Mouse (Mus musculus) midbrain, postnatal 0 days (tissue): ENCODE results near the gene Vwc2. TPM values are rescaled to one million over a fixed set of nuclear protein-coding genes. Genes with fewer than 3 reads are reported as not detected.
A peak's percentile ranks its signal among the peaks of the same experiment; 100 is the strongest.

ENCODE experiments used
- ATAC-seq: fragments of 200-750 bp; cut with Nextera tagmentation; 2 replicates; pipeline ENCODE4 v1.8.0; 2017; ENCODE audit warnings: moderate number of reproducible peaks, mild to moderate bottlenecking, moderate TSS enrichment, moderate library complexity; ENCODE audit not compliant: low FRiP score
- DNase-seq: peaks from one replicate; pipeline ENCODE4 v3.0.0-alpha.2; 2015; ENCODE audit warnings: low spot score
- H3K27ac ChIP-seq: fragments of 300-500 bp; sonication (generic); 2 replicates; pipeline ENCODE4 v1.5.1; 2014; ENCODE audit warnings: low read depth, mild to moderate bottlenecking, low read length, mixed read lengths
- H3K27me3 ChIP-seq: fragments of 300-500 bp; sonication (generic); 2 replicates; pipeline ENCODE4 v1.6.1; 2014; ENCODE audit warnings: low read length, control low read depth, mixed read lengths; ENCODE audit not compliant: insufficient read depth
- H3K36me3 ChIP-seq: fragments of 300-500 bp; sonication (generic); 2 replicates; pipeline ENCODE4 v1.6.1; 2014; ENCODE audit warnings: low read length, control low read depth, mixed read lengths; ENCODE audit not compliant: insufficient read depth
- H3K4me1 ChIP-seq: fragments of 300-500 bp; sonication (generic); 2 replicates; pipeline ENCODE4 v1.6.1; 2014; ENCODE audit warnings: mild to moderate bottlenecking, control low read depth, antibody characterized with exemption, low read length, mixed read lengths; ENCODE audit not compliant: insufficient read depth
- H3K4me2 ChIP-seq: fragments of 300-500 bp; sonication (generic); 2 replicates; pipeline ENCODE4 v1.6.1; 2014; ENCODE audit warnings: low read depth, mild to moderate bottlenecking, low read length, mixed read lengths; ENCODE audit not compliant: poor library complexity, severe bottlenecking
- H3K4me3 ChIP-seq: fragments of 300-500 bp; sonication (generic); 2 replicates; pipeline ENCODE4 v1.5.1; 2014; ENCODE audit warnings: low read depth, mild to moderate bottlenecking, low read length, moderate library complexity
- H3K9ac ChIP-seq: fragments of 300-500 bp; sonication (generic); replicated peaks from 2 replicates; pipeline ENCODE4 v1.6.1; 2014; ENCODE audit warnings: mild to moderate bottlenecking, low read length, moderate library complexity, mixed read lengths; ENCODE audit not compliant: poor library complexity, severe bottlenecking
- H3K9me3 ChIP-seq: fragments of 300-500 bp; sonication (generic); 2 replicates; pipeline ENCODE4 v1.6.1; 2016; ENCODE audit warnings: low read length, control low read depth
- CTCF ChIP-seq: IDR thresholded peaks from 2 replicates; pipeline ENCODE4 v1.5.1; 2016; ENCODE audit warnings: antibody characterized with exemption, mild to moderate bottlenecking
- WGBS: fragments of 180-500 bp; shearing (Covaris S2); extraction: QIAGEN DNeasy Blood & Tissue Kit; methylation state at CpG from one replicate; pipeline ENCODE4 v1.1.7; 2014; 5-methylcytosine and 5-hydroxymethylcytosine counted together
- polyA plus RNA-seq: library from polyadenylated mRNA; unstranded; fragments of >200 nt; fragmentation: Nextera tagmentation; extraction: Ambion mirVana; gene quantifications from 2 replicates; pipeline ENCODE4 v1.2.1, GENCODE M21; 2015
- total RNA-seq: library from RNA; depleted of rRNA; stranded (reverse); fragments of >200 nt; gene quantifications from 2 replicates; pipeline ENCODE4 v1.2.3, GENCODE M21; 2014

The Vwc2 gene
- total and polyA plus RNA-seq, 2 experiments from 2014 or later: 10.7 to 24.5 TPM

DNA sequence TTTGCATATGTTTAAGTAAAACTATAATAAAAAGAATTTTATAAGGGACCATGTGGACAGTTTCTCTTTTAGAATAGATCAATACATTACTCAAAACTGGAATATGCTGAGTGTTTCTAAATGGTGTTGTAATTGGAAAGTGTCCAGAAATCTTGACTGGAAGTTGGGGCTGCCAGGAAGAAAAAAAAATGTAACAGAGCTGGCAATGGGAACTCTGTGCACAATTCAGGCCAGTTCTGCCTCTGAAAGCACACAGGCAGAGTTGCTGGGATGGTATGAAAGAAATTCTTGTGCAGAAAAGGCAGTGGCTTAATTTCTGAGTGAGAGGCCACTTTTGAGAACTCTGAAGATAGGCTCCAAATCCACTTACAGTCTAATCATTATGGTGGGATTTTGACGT lies 11.4 kb upstream of the Vwc2 start:
- ATAC-seq (no peak), DNase-seq (peak; percentile 54)
- Histone ChIP-seq H3K27ac (no peak overlapping the region), H3K4me3 (no peak overlapping the region), H3K4me1 (no peaks in the 10 kb centered on the region), H3K9ac (no peak overlapping the region), H3K36me3 (no peaks in the 10 kb centered on the region), H3K4me2 (no peak overlapping the region), H3K27me3 (no peaks in the 10 kb centered on the region), H3K9me3 (no peaks in the 10 kb centered on the region)
- 39% methylated on average over 1 of the region's 1 CpGs for WGBS
- TF ChIP-seq CTCF: no peak

DNA sequence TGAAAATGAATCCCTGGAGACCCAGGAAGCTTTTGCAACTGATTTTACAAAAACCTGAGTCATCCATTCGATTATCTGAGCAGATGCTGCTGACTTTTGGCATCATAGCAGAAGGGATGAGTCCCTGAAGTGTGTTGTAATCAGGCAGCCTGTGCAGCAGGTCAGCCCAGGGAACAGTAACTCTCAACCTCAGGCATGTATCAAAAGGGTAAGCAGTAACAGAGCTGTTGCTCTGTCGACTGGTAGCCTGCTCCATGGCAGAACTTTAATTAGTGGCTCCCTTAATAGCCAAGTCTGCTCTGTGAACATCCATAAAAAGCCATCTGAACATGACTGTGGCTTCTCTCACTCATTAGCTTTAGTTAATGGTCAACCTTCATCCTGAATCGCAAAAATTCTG lies 5.1 kb upstream of the Vwc2 start:
- no peak overlapping the region for H3K4me3 ChIP-seq
- no peaks in the 10 kb centered on the region for H3K9me3 ChIP-seq
- DNase-seq (peak; percentile 14), ATAC-seq (no peak)
- WGBS: 68% methylated on average over 3 of the region's 3 CpGs
- H3K9ac ChIP-seq: no peak overlapping the region
- no peak for TF ChIP-seq CTCF
- no peaks in the 10 kb centered on the region for H3K36me3 ChIP-seq
- no peak overlapping the region for H3K4me2 ChIP-seq
- no peak overlapping the region for H3K27ac ChIP-seq
- no peaks in the 10 kb centered on the region for H3K27me3 ChIP-seq
- no peaks in the 10 kb centered on the region for H3K4me1 ChIP-seq

DNA sequence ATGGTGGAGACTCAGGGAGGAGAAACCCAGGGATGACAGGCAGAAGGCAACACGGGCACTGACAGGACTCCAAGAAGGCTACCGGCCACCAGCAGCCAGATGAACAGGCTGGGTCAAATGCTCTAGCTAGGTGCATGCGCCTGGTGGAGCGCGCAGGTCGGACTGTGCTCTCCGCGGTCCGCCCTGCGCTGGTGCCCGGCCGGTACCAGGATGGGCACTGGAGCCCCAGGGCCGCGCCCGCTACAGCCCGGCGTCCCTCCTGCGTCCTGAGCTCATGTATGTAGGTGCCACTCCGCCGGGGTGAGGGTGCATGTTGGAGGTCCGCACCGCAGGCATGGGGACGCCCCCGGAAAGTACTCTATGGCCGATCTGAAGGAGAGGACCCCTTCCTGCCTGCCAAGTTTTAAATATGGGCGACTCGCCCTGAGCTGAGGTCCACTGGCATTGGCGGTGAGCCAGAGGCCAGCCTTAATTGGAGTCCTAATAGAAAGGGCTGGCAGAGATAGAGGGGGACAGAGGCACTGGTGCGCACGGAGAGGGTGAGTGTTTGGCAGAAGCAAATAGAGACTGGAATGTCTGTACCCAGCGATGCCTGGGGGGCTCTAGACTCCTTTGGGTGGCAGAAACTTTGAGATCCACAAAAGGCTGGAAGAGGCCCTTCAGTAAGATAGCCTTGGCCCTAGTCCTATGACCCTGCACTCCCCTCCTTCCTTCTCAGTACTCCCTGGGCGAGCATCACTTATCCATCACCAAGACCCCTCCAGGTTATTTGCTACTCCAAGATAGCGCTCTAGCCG lies 409 bp downstream of the Vwc2 start:
- no peak for DNase-seq
- H3K36me3 ChIP-seq: no peaks in the 10 kb centered on the region
- WGBS: under 1% methylated on average over 34 of the region's 34 CpGs
- H3K4me3 ChIP-seq: peak overlapping the region; percentile 70
- H3K27me3 ChIP-seq: no peaks in the 10 kb centered on the region
- peak; percentile 18 for ATAC-seq
- peak overlapping the region; percentile 99 for H3K4me2 ChIP-seq
- H3K4me1 ChIP-seq: peaks cover 5% of the 10 kb centered on the region; the same call in 1 of the 2 replicates
- no peaks in the 10 kb centered on the region for H3K9me3 ChIP-seq
- TF ChIP-seq CTCF: no peak
- peak overlapping the region; percentile 62 for H3K27ac ChIP-seq
- peak overlapping the region; percentile 51 for H3K9ac ChIP-seq

DNA sequence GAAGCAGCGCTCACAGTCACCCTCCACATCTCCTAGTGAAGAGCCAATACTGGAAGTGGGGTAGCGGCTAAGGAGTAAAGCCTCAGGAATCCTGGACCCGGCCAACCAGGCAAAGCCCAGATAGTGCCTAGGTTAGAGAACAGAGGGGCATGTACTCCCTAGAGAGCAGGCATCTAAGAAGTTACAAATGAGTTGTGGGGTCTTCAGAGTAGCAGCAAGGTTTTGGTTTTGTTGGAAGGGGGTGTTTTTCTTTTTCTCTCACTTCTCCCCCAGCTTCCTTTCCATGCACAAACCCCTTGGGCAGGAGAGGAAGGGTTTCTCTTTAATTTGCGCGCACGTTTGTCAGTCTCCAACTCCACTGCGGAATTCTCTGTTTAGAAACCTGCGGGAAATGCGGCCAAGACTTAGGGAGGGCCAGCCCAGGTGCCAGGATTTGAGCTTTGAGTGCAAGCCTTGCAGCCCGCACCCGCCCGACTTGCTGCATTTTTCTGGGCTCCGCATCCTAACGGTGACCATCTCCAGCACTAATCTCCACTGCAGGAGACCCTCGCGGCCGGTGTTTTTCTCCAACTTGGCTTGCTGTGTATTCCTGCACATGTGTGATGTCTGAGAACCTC lies 1.1 kb downstream of the Vwc2 start:
- Histone ChIP-seq H3K27me3 (no peaks in the 10 kb centered on the region), H3K4me3 (peak overlapping the region; percentile 70), H3K9me3 (no peaks in the 10 kb centered on the region), H3K27ac (peak overlapping the region; percentile 1; the same call in 1 of the 2 replicates), H3K4me2 (peak overlapping the region; percentile 99), H3K9ac (peak overlapping the region; percentile 67), H3K4me1 (peaks cover 5% of the 10 kb centered on the region; the same call in 1 of the 2 replicates), H3K36me3 (no peaks in the 10 kb centered on the region)
- DNase-seq (no peak), ATAC-seq (no peak)
- TF ChIP-seq CTCF: no peak
- under 1% methylated on average over 17 of the region's 17 CpGs for WGBS

DNA sequence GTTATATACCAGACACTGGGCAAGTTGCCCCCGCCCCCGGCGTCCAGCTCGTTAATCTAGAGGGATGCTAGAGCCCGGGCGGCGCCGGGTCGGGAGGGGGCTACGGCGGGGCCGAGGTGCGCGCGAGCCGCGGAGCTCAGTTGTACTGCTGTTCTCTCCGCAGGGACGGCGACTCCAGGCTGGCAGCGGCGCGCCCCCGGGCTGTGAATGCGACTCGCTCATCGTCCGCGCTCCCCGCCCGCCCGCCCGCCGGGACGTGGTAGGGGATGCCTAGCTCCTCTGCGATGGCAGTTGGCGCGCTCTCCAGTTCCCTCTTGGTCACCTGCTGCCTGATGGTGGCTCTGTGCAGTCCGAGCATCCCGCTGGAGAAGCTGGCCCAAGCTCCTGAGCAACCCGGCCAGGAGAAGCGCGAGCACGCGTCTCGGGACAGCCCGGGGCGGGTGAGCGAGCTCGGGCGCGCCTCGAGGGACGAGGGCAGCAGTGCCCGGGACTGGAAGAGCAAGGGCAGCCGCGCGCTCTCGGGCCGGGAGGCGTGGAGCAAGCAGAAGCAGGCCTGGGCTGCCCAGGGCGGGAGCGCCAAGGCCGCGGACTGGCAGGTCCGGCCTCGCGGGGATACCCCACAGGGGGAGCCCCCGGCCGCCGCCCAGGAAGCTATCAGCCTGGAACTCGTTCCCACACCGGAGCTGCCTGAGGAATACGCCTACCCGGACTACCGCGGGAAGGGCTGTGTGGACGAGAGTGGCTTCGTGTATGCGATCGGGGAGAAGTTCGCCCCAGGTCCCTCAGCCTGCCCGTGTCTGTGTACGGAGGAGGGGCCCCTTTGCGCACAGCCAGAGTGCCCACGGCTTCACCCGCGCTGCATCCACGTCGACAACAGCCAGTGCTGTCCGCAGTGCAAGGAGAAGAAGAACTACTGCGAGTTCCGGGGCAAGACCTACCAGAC lies 1.9 kb downstream of the Vwc2 start:
- TF ChIP-seq CTCF: no peak

More for the DNA sequence above, 1.9 kb downstream of the Vwc2 start:
- peaks cover 5% of the 10 kb centered on the region; the same call in 1 of the 2 replicates for H3K4me1 ChIP-seq
- no peaks in the 10 kb centered on the region for H3K27me3 ChIP-seq
- no peaks in the 10 kb centered on the region for H3K36me3 ChIP-seq
- DNase-seq: peak; percentile 45
- peak; percentile 70 for ATAC-seq
- H3K9me3 ChIP-seq: no peaks in the 10 kb centered on the region
- under 1% methylated on average over 89 of the region's 93 CpGs for WGBS
- peak overlapping the region; percentile 1; the same call in 1 of the 2 replicates for H3K27ac ChIP-seq
- H3K4me3 ChIP-seq: peak overlapping the region; percentile 70
- peak overlapping the region; percentile 99 for H3K4me2 ChIP-seq
- H3K9ac ChIP-seq: peak overlapping the region; percentile 67
